Mouse (Mus musculus): ENCODE data around the gene Myl4. TPM values are rescaled to one million over a fixed set of nuclear protein-coding genes. Genes with fewer than 3 reads are reported as not detected.
A peak's percentile ranks its signal among the peaks of the same experiment; 100 is the strongest.
"Not testable (repeated sequence)": the region's sequence is repeated elsewhere in the genome, so short reads cannot be mapped to it uniquely, and the experiment has no call there.

The Myl4 gene
- total RNA-seq (2022) = 1 to 10 TPM; 7.5 to 9.2 (median 8.3) TPM

GRCm38 (mm10) chr11:104550406-104550974 lies at the start of gene Myl4, which contains the start of gene Cdc27:
Gene Myl4, plus strand, starts transcription at chr11:104550663.
Gene Cdc27, minus strand, starts transcription at chr11:104550620.
- DNase-seq (ENCODE audit: low spot score in 2 of 2) = peak; percentile 99 to 100

- DNase-seq (ENCODE audit: low spot score in 2 of 2) = no peak
Observed at GRCm38 (mm10) chr11:104508455-104508854, 42.0 kb upstream of the Myl4 start.

GRCm38 (mm10) chr11:104510606-104511005 lies 39.9 kb upstream of the Myl4 start:
- no peak for DNase-seq (ENCODE audit: low spot score in 2 of 2)

GRCm38 (mm10) chr11:104512436-104512835 lies 38.0 kb upstream of the Myl4 start:
- DNase-seq (ENCODE audit: low spot score in 2 of 2) = no peak

GRCm38 (mm10) chr11:104525935-104526334 lies 24.5 kb upstream of the Myl4 start:
- DNase-seq (ENCODE audit: low spot score in 2 of 2) = no peak

- no peak for DNase-seq (ENCODE audit: low spot score in 2 of 2)
Observed at GRCm38 (mm10) chr11:104536843-104537242, 13.6 kb upstream of the Myl4 start.

GRCm38 (mm10) chr11:104537945-104538555 lies 12.4 kb upstream of the Myl4 start:
- DNase-seq (ENCODE audit: low spot score in 2 of 2) = no peak

- DNase-seq (ENCODE audit: low spot score in 2 of 2) = no peak
Observed at GRCm38 (mm10) chr11:104539811-104540210, 10.7 kb upstream of the Myl4 start.

GRCm38 (mm10) chr11:104543337-104543736 lies 7.1 kb upstream of the Myl4 start:
- not testable (repeated sequence) for DNase-seq (ENCODE audit: low spot score in 2 of 2)

GRCm38 (mm10) chr11:104544507-104544906 lies 6.0 kb upstream of the Myl4 start:
- no peak for DNase-seq (ENCODE audit: low spot score in 2 of 2)

GRCm38 (mm10) chr11:104547502-104547901 lies 3.0 kb upstream of the Myl4 start:
- DNase-seq (ENCODE audit: low spot score in 2 of 2) = no peak

GRCm38 (mm10) chr11:104549438-104550405 lies 741 bp upstream of the Myl4 start:
- DNase-seq (ENCODE audit: low spot score in 2 of 2) = peak in 1 of 2 experiments; percentile 69

- DNase-seq (ENCODE audit: low spot score in 2 of 2) = no peak
Observed at GRCm38 (mm10) chr11:104558065-104558464, 7.6 kb downstream of the Myl4 start.

- no peak for DNase-seq (ENCODE audit: low spot score in 2 of 2)
Observed at GRCm38 (mm10) chr11:104558651-104559403, 8.4 kb downstream of the Myl4 start.

GRCm38 (mm10) chr11:104560971-104561370 lies 10.5 kb downstream of the Myl4 start:
- DNase-seq (ENCODE audit: low spot score in 2 of 2) = no peak

- no peak for DNase-seq (ENCODE audit: low spot score in 2 of 2)
Observed at GRCm38 (mm10) chr11:104563496-104563895, 13.0 kb downstream of the Myl4 start.

- DNase-seq (ENCODE audit: low spot score in 2 of 2) = no peak
Observed at GRCm38 (mm10) chr11:104565172-104565571, 14.7 kb downstream of the Myl4 start.

GRCm38 (mm10) chr11:104566097-104566496 lies 15.6 kb downstream of the Myl4 start:
- no peak for DNase-seq (ENCODE audit: low spot score in 2 of 2)

- DNase-seq (ENCODE audit: low spot score in 2 of 2) = no peak
Observed at GRCm38 (mm10) chr11:104566796-104567195, 16.3 kb downstream of the Myl4 start.

GRCm38 (mm10) chr11:104567736-104568135 lies 17.3 kb downstream of the Myl4 start:
- DNase-seq (ENCODE audit: low spot score in 2 of 2) = no peak

- no peak for DNase-seq (ENCODE audit: low spot score in 2 of 2)
Observed at GRCm38 (mm10) chr11:104568326-104568725, 17.9 kb downstream of the Myl4 start.
